Mouse (Mus musculus): ENCODE data around the gene Use1.

The Use1 gene

DNA sequence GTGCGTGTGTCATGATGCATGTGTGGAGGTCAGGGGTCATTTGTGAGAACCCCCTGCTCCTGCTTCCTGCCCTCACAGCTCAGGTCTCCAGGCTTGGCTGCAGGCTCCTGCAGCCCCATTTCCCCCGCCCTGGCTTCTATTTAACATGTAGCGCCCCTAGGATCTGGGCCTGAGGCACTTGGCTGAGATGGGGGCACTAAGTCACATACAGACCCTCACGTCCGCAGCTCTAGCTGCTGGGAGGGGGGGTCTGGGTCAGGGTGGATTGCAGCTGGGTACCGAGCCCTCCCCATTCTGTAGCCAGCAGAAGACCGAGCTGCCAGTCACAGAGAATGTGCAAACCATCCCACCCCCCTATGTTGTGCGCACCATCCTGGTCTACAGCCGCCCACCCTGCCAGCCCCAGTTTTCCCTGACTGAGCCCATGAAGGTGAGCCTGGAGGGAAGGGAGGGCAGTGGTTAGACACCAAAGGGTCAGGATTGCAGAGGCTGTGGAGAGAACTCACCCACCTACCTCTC lies 35.9 kb downstream of the Use1 start:
- no peak for DNase-seq (ENCODE audit: low read depth, low spot score)

DNA sequence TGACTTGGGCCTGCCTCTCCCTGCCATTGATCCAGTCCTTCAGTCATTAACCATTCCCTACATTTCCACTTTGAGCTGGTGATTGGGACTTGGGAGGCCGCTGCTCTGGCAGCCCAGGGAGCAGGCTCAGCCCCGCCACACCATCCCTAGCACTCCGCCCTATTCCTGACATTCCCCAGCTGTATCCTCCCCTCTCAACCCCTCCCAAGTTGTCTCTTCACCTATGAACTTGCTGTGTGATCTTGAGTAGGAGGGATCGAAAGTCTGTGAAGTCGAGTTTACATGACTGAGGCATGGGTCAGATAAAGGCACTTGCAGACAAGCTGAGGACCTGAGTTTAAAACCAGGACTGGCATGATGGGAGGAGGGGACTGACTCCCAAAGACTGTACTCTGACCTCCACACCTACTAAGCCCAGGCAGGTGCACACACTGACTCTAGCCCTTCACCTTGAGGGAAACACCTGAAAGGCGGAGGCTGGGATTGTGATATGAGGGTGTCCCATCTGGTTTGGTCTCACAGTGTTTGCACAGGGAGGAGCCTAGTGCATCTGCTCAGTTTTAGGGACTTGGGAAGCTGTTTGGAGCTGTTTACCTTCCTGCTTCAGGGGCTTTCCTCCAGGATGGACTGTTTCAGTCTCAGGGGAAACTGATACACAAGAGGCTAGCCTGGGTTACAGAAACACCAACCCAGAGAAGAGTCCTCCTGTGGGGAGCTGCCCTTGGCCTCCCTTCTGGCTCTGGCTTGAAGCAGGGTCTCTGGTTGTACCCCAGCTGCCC lies 36.6 kb downstream of the Use1 start:
- no peak for DNase-seq (ENCODE audit: low read depth, low spot score)

DNA sequence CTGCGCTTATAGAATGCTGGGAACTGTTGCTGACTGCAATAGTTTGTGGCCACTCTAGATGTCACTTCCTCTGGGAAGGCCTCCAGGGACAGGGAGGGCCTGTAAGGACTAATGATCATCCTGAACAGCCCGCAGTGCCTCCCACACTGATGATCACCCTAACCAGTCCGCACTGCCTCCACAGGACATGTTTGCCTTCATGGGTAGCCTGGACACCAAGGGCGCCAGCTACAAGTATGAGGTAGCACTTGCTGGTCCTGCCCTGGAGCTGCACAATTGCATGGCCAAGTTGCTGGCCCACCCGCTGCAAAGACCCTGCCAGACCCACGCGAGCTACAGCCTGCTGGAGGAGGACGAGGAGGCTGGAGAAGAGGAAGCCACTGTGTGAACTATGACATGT lies 37.4 kb downstream of the Use1 start:
- DNase-seq (ENCODE audit: low read depth, low spot score) = no peak

DNA sequence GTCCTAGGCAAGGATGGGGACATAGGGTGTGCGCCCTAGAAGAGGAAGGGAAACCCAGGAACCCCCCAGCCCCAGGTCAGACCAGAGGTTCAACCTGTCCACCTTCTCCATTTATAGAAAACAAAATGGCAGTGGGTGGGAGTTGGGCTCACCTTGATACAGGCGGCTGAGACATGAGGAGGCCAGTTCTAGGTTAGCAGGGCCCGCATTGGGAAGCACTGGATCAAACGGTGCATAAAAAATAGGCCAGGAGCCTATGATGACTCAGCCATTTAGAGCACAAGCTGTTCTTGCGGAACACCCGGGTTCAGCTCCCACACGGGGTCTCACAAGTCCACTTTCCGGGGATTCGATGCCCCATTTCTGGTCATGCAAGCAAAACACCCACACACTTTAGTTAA lies 38.3 kb downstream of the Use1 start:
- no peak for DNase-seq (ENCODE audit: low read depth, low spot score)

DNA sequence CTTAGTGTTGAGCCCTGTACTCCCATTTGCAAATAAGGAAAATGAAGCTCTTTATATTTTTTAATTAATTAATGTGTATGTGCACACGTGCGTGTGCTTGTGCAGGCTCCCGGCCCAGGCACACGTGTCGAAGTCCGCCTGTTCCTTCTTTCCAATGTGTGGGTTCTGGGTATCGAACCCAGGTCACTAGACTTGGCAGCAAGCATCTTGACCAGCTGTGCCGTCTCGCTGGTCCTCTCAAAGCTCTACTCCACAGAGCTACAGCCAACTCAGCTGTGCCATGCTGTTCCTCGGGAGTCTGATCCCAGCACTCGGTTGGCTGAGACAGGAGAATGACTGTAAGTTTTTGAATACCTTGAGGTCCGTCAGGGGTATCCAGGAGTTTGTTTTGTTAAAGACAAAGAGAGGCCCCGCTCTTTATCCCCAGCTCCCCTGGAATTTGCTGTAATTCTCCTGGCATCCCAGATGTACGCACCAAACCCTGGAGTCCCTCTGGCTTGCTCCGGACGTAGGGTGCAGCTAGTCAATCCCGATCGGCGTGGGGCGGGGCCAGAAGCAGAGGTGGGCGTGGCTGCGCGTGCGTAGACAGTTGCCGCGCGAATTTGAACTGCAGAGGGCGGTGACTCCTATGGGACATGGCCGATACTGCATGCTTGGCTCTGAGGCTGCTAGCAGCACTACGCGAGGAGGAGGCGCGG lies 38.9 kb downstream of the Use1 start, which contains the start of gene Ankle1:
TSS of gene Ankle1 (plus strand) at position 610 of the 698 bp plus-strand sequence.
- peak; percentile 55 for DNase-seq (ENCODE audit: low read depth, low spot score)

DNA sequence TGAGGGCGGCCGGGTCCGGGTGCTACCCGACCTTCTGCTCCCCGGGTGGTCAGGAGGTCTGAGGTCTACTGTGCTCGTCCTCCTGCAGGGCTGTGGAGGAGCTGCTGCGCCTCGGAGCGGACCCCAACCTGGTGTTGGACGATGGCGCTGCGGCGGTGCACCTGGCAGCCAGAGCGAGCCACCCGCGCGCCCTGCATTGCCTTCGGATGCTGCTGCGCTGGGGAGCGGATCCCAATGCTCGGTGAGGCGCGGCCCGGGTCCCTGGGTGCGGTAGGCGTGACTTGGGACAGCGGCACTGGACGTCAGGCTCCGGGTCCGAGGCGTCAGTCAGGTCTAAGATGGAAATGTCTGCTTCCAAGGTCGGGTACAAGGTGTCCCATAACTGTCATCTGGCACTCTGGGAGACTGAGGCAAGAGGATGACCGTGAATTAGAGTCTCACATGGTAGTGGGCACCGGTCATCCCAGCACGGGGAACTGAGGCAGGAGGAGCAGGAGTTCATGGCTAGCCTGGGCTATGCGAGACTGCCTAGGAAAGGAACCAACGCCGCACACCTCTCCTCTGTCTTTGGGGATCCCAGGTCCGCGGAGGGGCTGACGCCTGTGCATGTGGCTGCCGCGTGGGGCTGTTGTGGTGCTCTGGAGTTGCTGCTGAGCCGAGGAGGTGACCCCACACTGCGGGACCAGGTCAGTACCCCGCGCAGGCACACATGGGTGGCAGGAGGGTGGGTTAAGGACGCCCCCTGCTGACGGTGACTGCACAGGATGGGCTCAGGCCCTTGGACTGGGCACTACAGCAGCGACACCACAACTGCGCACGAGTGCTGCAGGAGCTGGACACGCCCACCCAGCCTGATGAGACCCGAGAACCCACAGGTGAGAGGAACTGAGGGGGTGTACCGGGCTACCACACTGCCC lies 39.7 kb downstream of the Use1 start:
- DNase-seq (ENCODE audit: low read depth, low spot score) = no peak

DNA sequence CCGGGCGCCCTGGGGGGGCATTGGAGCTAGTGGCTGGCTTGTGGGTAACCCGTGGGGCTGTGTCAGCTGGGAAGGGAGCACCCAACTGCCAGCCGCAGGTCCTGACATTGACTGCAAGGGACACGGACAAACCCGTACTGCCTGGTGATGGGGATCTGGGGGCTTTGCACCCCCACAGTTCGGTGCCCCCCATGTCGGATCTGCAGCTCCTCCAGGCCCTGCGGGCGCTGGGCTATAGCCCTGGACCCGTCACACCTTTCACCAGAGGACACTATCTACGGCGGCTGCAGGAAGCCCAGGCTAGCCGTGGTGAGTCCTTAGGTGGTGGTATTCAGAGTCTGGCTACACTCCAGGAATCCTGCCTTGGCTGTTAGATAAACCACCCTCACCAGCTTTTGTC lies 40.8 kb downstream of the Use1 start:
- DNase-seq (ENCODE audit: low read depth, low spot score) = no peak

DNA sequence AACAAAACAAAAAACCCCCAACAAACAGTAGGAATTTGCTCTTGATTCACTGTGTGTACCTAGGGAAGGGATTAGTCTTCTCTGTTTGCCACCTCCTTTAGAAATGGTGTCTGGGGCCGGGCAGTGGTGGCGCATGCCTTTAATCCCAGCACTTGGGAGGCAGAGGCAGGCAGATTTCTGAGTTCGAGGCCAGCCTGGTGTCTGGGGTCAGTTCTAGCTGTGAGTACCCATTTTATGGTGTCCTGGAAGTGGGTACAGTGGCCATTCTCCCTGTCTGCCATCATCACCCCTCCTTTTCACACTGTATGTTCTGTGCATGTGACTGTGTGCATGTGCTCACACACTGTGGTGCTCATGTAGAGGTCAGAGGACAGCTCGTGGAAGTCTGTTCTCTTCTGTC lies 41.6 kb downstream of the Use1 start:
- no peak for DNase-seq (ENCODE audit: low read depth, low spot score)

DNA sequence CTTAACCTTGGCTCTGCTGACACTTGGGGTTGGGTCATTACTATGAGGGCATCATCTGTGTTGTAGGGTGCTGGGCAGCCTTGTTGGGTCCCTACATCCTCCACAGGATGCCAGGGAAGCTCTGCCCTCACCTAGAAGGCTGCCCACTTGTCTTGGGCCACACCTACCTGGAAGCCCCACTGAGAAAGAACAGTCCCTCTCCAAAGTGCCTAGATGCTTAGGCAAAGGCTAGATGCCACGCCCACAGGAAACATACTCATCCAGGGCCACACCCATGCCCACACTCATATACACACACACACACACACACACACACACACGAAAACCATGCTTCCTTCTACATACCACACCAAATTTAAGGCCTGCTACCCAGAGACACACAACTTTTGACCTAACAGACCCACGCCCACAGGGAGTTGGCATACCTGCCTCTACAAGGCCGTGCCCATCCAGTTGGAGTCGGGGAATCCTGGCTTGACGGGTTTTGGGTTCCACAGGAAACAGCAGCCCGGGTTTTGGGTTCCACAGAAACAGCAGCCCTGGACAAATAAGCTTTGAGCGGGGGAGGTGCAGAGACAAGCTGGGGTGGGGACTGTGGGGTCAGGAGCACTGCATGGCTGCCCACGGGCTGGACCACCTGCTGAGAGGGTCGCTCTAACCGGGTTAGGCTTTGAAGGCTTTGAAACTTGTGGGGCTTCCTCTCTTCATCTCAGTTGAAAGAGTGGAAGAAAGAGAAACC lies 45.1 kb downstream of the Use1 start:
- DNase-seq (ENCODE audit: low read depth, low spot score) = no peak

All from brain, embryonic 18.5 days (tissue).